Mouse (Mus musculus) liver, embryonic 14 days (tissue): Measurements from ENCODE around the gene Grpel1. TPM values are rescaled to one million over a fixed set of nuclear protein-coding genes. Genes with fewer than 3 reads are reported as not detected.

Experiments used
- polyA plus RNA-seq: library from polyadenylated mRNA; depleted of rRNA; stranded (reverse); fragments of >200 nt; gene quantifications from 2 replicates; pipeline ENCODE4 v1.2.3, GENCODE M21; 2012; rRNA removed

Gene Grpel1
- 16.9 and 19.0 TPM in 2 replicates for polyA plus RNA-seq

DNA sequence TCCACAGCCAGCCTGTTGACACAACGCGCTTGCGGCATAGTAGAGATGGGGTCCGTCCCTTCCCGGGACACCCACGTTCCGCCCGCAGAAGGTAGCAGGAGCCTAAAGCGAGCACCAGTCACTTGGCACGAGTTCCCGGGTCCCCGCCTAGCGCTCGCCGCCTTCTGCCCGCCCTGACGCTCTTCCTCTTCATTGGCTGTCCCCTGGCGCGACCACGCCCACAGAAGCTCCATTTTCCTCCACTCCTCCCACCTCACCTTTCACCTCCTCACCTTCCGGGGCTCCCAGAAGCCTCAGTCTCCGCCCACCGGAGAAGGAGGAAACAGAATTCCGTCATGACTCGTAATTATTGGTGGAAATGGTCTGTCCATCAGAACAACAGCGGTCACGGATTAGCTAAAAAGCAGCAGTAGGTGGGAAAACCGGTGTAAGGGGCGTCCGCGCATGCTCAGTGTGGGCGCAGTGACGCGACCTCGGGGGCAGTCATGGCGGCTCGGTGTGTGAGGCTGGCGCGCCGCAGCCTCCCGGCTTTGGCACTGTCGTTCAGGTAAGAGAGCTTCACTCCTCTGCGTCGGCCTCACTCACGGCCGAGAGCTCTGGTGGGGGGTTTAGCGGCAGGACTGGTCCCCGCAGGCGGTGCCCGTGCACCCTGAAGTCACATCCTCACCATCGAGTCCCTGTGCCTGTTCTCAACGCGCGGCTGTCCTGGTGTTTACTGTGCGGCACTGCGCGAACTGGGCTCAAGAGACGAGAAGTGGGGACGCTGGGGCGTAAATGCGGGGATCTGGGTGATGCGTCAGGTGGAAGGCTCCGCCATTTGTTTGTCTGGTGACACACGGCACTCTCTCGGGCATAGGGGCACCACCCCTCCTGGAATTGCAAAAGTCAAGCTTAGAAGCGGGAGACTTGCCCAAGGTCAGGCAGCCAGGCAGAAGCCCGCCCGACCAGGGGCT is at the start of gene Grpel1:
Gene Grpel1, plus strand, starts transcription at position 290 of the 953 bp plus-strand sequence.

DNA sequence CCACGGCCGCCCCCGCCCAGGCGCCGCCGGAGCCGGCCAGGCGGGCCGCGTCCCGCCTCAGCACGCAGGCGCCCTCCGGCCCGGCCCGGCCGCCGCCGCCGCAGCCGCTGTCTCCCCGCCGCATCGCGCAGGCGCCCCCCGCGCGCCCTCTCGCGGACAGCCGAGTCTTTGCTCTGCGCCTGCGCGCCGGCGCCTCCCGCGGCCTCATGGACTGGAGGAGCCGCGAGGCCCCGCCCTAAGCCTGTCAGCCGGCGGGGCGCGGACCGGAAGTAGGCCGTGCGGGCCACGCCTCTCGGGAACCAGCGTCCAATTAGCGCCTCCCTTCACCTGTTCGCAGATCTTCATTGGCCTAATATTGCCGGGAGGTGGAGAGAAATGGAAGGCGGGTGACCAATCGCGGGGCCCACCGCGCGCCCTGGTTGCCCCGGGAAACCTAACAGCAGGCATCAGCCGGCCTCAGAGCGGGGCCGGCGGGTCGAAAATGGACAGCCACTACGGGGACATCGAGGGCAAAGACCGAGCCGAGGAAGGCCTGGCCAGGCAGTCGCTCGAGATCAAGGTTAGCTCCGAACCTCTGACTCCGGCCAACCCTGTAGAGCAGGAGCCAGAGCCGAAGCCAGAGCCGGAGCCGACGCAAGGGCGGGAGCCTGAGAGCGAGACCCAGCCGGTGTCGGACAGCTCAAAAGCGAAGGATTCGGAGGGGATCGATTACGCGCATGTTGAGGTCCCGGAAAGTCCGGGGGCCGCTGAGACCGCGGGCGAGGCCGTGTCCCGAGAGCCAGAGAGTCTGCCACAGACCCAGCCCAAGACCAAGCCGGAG is 19.6 kb downstream of the Grpel1 start, which contains the start of the genes Tada2b and Ccdc96:
Gene Tada2b, minus strand, starts transcription at position 115 of the 820 bp plus-strand sequence.
Gene Ccdc96, plus strand, starts transcription at position 418 of the 820 bp plus-strand sequence.

Other genes with a start within 250 kb of the Grpel1 start
- 0.36 and 0.49 TPM in 2 replicates for gene Sorcs2, start 66.9 kb upstream of the Grpel1 start, polyA plus RNA-seq
- 4.2 and 4.8 TPM in 2 replicates for gene Tada2b, start 19.3 kb downstream of the Grpel1 start, polyA plus RNA-seq
- 0.12 and 0.15 TPM in 2 replicates for gene Ccdc96, start 19.6 kb downstream of the Grpel1 start, polyA plus RNA-seq
- 8.4 and 9.7 TPM in 2 replicates for gene Tbc1d14, start 128.3 kb downstream of the Grpel1 start, polyA plus RNA-seq
- gene D5Ertd579e, start 231.0 kb downstream of the Grpel1 start, polyA plus RNA-seq, result 17.0 and 19.3 TPM in 2 replicates